Mouse (Mus musculus): ENCODE data around the gene Tshz2.

- TF ChIP-seq CTCF (IDR thresholded peaks at IDR 0.05; ENCODE audit: control insufficient read depth, insufficient read depth, insufficient replicate concordance, low read depth, low read length): no peak
- TF ChIP-seq POLR2A (IDR thresholded peaks at IDR 0.05; ENCODE audit: control insufficient read depth, low read depth, low read length): no peak
These were observed 108.2 kb downstream of the Tshz2 start for GRCm38 (mm10) chr2:169740996-169741395.
